Mouse (Mus musculus) MEL (cell line): ENCODE data around the gene Srsf3. TPM values are rescaled to one million over a fixed set of nuclear protein-coding genes. Genes with fewer than 3 reads are reported as not detected.

ENCODE experiments used
- DNase-seq: peaks from one replicate; pipeline ENCODE4 v3.0.0; 2011; ENCODE audit warnings: low read depth, low spot score
- H3K27ac ChIP-seq: 2 replicates; pipeline ENCODE4 v1.5.1; 2012; ENCODE audit warnings: low read depth, mild to moderate bottlenecking, control low read depth, low read length, moderate library complexity; ENCODE audit not compliant: control insufficient read depth
- H3K27me3 ChIP-seq, 2 experiments: fragments of 150-350 bp in 1 of 2; sonication (generic) in 1 of 2; 2 replicates each; pipeline ENCODE4 v1.6.1; 2012; ENCODE audit warnings: low read length in 2 of 2, mild to moderate bottlenecking in 2 of 2, improper control_type of control experiment in 1 of 2, moderate library complexity in 1 of 2; ENCODE audit not compliant: insufficient read depth in 2 of 2, control insufficient read depth in 1 of 2
- H3K36me3 ChIP-seq, 2 experiments: 2 replicates each; pipeline ENCODE4 v1.6.1; 2012 to 2014; ENCODE audit warnings: low read length in 2 of 2, improper control_type of control experiment in 1 of 2, inconsistent platforms in 1 of 2, mild to moderate bottlenecking in 1 of 2; ENCODE audit not compliant: insufficient read depth in 2 of 2, control insufficient read depth in 1 of 2
- H3K4me1 ChIP-seq, 2 experiments: fragments of 150-350 bp in 1 of 2; sonication (generic) in 1 of 2; 2 replicates each; pipeline ENCODE4 v1.6.1; 2012; ENCODE audit warnings: low read length in 2 of 2, improper control_type of control experiment in 1 of 2, mild to moderate bottlenecking in 1 of 2; ENCODE audit not compliant: insufficient read depth in 2 of 2, control insufficient read depth in 1 of 2
- H3K4me3 ChIP-seq, 2 experiments: fragments of 150-350 bp in 1 of 2; sonication (generic) in 1 of 2; 2 replicates each; pipeline ENCODE4 v1.5.1; 2012; ENCODE audit warnings: low read depth in 2 of 2, low read length in 2 of 2, mild to moderate bottlenecking in 2 of 2, moderate library complexity in 2 of 2, control low read depth in 1 of 2, improper control_type of control experiment in 1 of 2; ENCODE audit not compliant: control insufficient read depth in 1 of 2, insufficient read depth in 1 of 2
- H3K79me2 ChIP-seq: 2 replicates; pipeline ENCODE4 v1.6.1; 2012; ENCODE audit warnings: mild to moderate bottlenecking, low read length, moderate library complexity; ENCODE audit not compliant: control insufficient read depth, poor library complexity, insufficient read depth
- H3K9ac ChIP-seq: 2 replicates; pipeline ENCODE4 v1.6.1; 2012; ENCODE audit warnings: low read depth, mild to moderate bottlenecking, control low read depth, low read length, moderate library complexity; ENCODE audit not compliant: control insufficient read depth, poor library complexity, severe bottlenecking
- H3K9me3 ChIP-seq: fragments of 150-350 bp; sonication (generic); replicated peaks from 2 replicates; pipeline ENCODE4 v1.6.1; 2012; ENCODE audit warnings: mild to moderate bottlenecking, low read length, improper control_type of control experiment, moderate library complexity; ENCODE audit not compliant: insufficient read depth
- BHLHE40 ChIP-seq: IDR thresholded peaks from 2 replicates; pipeline ENCODE4 v1.6.1; 2012; ENCODE audit warnings: low read depth, mild to moderate bottlenecking, inconsistent platforms, low read length, improper control_type of control experiment, borderline replicate concordance
- CTCF ChIP-seq, 3 experiments: IDR thresholded peaks in 2 of 3; conservative IDR thresholded peaks in 1 of 3; 2 replicates each; pipeline ENCODE4 v1.5.1; 2011 to 2012; ENCODE audit warnings: low read length in 3 of 3, low read depth in 2 of 3, mild to moderate bottlenecking in 2 of 3, improper control_type of control experiment in 1 of 3, inconsistent platforms in 1 of 3, mixed read lengths in 1 of 3, moderate library complexity in 1 of 3; ENCODE audit not compliant: control insufficient read depth in 1 of 3, insufficient read depth in 1 of 3, poor library complexity in 1 of 3, severe bottlenecking in 1 of 3
- ELF1 ChIP-seq: IDR thresholded peaks from 2 replicates; pipeline ENCODE4 v1.6.1; 2014; ENCODE audit warnings: low read depth, mild to moderate bottlenecking, inconsistent platforms, low read length, improper control_type of control experiment, moderate library complexity
- JUND ChIP-seq: IDR thresholded peaks from 2 replicates; pipeline ENCODE4 v1.6.1; 2011; ENCODE audit warnings: low read depth, mild to moderate bottlenecking, improper control_type of control experiment, low read length
- MEF2A ChIP-seq: IDR thresholded peaks from 2 replicates; pipeline ENCODE4 v1.6.1; 2014; ENCODE audit warnings: low read depth, mild to moderate bottlenecking, inconsistent platforms, low read length, improper control_type of control experiment; ENCODE audit not compliant: poor library complexity, insufficient replicate concordance, severe bottlenecking; ENCODE audit errors: extremely low read depth
- MXI1 ChIP-seq: IDR thresholded peaks from 2 replicates; pipeline ENCODE4 v1.6.1; 2011; ENCODE audit warnings: mild to moderate bottlenecking, low read depth, low read length, improper control_type of control experiment
- MYB ChIP-seq: IDR thresholded peaks from 2 replicates; pipeline ENCODE4 v1.6.1; 2011; ENCODE audit warnings: mild to moderate bottlenecking, low read depth, low read length, improper control_type of control experiment
- NELFE ChIP-seq: IDR thresholded peaks from 2 replicates; pipeline ENCODE4 v1.6.1; 2011; ENCODE audit warnings: low read depth, low read length, improper control_type of control experiment
- NRF1 ChIP-seq: IDR thresholded peaks from 2 replicates; pipeline ENCODE4 v1.6.1; 2014; ENCODE audit warnings: low read depth, mild to moderate bottlenecking, inconsistent platforms, low read length, improper control_type of control experiment, moderate library complexity; ENCODE audit not compliant: poor library complexity, insufficient read depth, severe bottlenecking
- POLR2A ChIP-seq, 2 experiments: IDR thresholded peaks; 2 replicates each; pipeline ENCODE4 v1.6.1; 2011 to 2012; ENCODE audit warnings: low read length in 2 of 2, mild to moderate bottlenecking in 2 of 2, control low read depth in 1 of 2, improper control_type of control experiment in 1 of 2, low read depth in 1 of 2, moderate library complexity in 1 of 2; ENCODE audit not compliant: control insufficient read depth in 1 of 2, insufficient read depth in 1 of 2, poor library complexity in 1 of 2
- POLR2AphosphoS2 ChIP-seq: IDR thresholded peaks from 2 replicates; pipeline ENCODE4 v1.6.1; 2011; ENCODE audit warnings: low read length, improper control_type of control experiment
- RAD21 ChIP-seq: IDR thresholded peaks from 2 replicates; pipeline ENCODE4 v1.6.1; 2011; ENCODE audit warnings: mild to moderate bottlenecking, low read depth, low read length, improper control_type of control experiment
- RCOR1 ChIP-seq: IDR thresholded peaks from 2 replicates; pipeline ENCODE4 v1.6.1; 2012; ENCODE audit warnings: low read depth, mild to moderate bottlenecking, inconsistent platforms, low read length, improper control_type of control experiment
- TCF12 ChIP-seq: IDR thresholded peaks from 2 replicates; pipeline ENCODE4 v1.6.1; 2014; ENCODE audit warnings: low read depth, mild to moderate bottlenecking, inconsistent platforms, low read length, improper control_type of control experiment, moderate library complexity
- USF1 ChIP-seq: IDR thresholded peaks from 2 replicates; pipeline ENCODE4 v1.6.1; 2014; ENCODE audit warnings: low read depth, mild to moderate bottlenecking, inconsistent platforms, low read length, improper control_type of control experiment, moderate library complexity
- USF2 ChIP-seq, 2 experiments: IDR thresholded peaks; 2 replicates each; pipeline ENCODE4 v1.6.1; 2011 to 2012; ENCODE audit warnings: improper control_type of control experiment in 2 of 2, low read length in 2 of 2, borderline replicate concordance in 1 of 2, inconsistent platforms in 1 of 2, low read depth in 1 of 2, mild to moderate bottlenecking in 1 of 2; ENCODE audit not compliant: insufficient read depth in 1 of 2
- ZC3H11A ChIP-seq: IDR thresholded peaks from 2 replicates; pipeline ENCODE4 v1.6.1; 2012; ENCODE audit warnings: low read depth, mild to moderate bottlenecking, inconsistent platforms, low read length, improper control_type of control experiment
- polyA plus RNA-seq, 2 experiments: library from polyadenylated mRNA; stranded (reverse) in 1 of 2; unstranded in 1 of 2; fragments of >175 nt in 1 of 2; fragments of >200 nt in 1 of 2; gene quantifications; 2 replicates each; pipeline versions ENCODE4 v1.2.1 to v1.2.4; 2012; ENCODE audit warnings: low replicate concordance in 2 of 2, low read depth in 1 of 2; ENCODE audit not compliant: insufficient read length in 2 of 2, insufficient read depth in 1 of 2, missing spikeins in 1 of 2
- total RNA-seq: library from RNA; depleted of rRNA; stranded (reverse); fragments of 300-350 nt; gene quantifications from 2 replicates; pipeline ENCODE4 v1.2.3, GENCODE M21; 2012

Srsf3 gene
- total and polyA plus RNA-seq, 3 experiments = 326 to 556 (median 367) TPM

GRCm38 (mm10) chr17:29076235-29076634, 43.8 kb downstream of the Srsf3 start:
- no peak overlapping the region for H3K4me3 ChIP-seq
- TF ChIP-seq ELF1 (no peak), MXI1 (no peak), JUND (peak; percentile 81)
- TF ChIP-seq, all 39 proteins: peak for 1
- Histone ChIP-seq H3K9me3 (no peaks in the 10 kb centered on the region), H3K79me2 (no peaks in the 10 kb centered on the region; the same call in 1 of the 2 replicates), H3K27me3 (no peaks in the 10 kb centered on the region), H3K27ac (no peak overlapping the region), H3K36me3 (peaks cover 0 to 13% of the 10 kb centered on the region in 2 experiments; a peak in 2 of 4 replicates), H3K9ac (no peak overlapping the region), H3K4me1 (peaks cover 10 to 19% of the 10 kb centered on the region in 2 experiments)
- DNase-seq = no peak

GRCm38 (mm10) chr17:29077786-29078509, 45.5 kb downstream of the Srsf3 start:
- Histone ChIP-seq H3K4me1 (peaks cover 12 to 23% of the 10 kb centered on the region in 2 experiments), H3K4me3 (peak overlapping the region; percentile 74 to 87), H3K27me3 (no peaks in the 10 kb centered on the region), H3K9me3 (no peaks in the 10 kb centered on the region), H3K79me2 (peaks cover 5% of the 10 kb centered on the region; the same call in 1 of the 2 replicates), H3K36me3 (peaks cover 0 to 15% of the 10 kb centered on the region in 2 experiments; a peak in 2 of 4 replicates), H3K27ac (peak overlapping the region; percentile 80), H3K9ac (peak overlapping the region; percentile 88)
- peak; percentile 57 for DNase-seq
- TF ChIP-seq USF1 (no peak), POLR2A (IDR thresholded peaks at IDR 0.05; ENCODE audit: control insufficient read depth in 1 of 2, insufficient read depth in 1 of 2, low read depth in 1 of 2, low read length in 2 of 2, poor library complexity in 1 of 2) (0 out of 4 replicates have a peak, but pooled peaks of 1 of the 2 experiments have one; percentile 33), TCF12 (no peak), CTCF (IDR thresholded peaks at IDR 0.05 in 2 of 3, conservative IDR thresholded peaks at IDR 0.05 in 1 of 3; ENCODE audit: control insufficient read depth in 1 of 3, insufficient read depth in 1 of 3, low read depth in 2 of 3, low read length in 3 of 3, poor library complexity in 1 of 3, severe bottlenecking in 1 of 3) (no peak), POLR2AphosphoS2 (no peak), ZC3H11A (no peak), NRF1 (no peak), RCOR1 (no peak), BHLHE40 (no peak), NELFE (peak; percentile 2; the same call in 1 of the 2 replicates), MYB (no peak), ELF1 (no peak), RAD21 (no peak), MEF2A (no peak), USF2 (IDR thresholded peaks at IDR 0.05; ENCODE audit: borderline replicate concordance in 1 of 2, insufficient read depth in 1 of 2, low read depth in 1 of 2, low read length in 2 of 2) (no peak)
